Comparison of ENCODE assay signal across 16 mouse cellular contexts in genomic region chr16:32640096-32640495, GRCm38 (mm10). TPM values are rescaled to one million over a fixed set of nuclear protein-coding genes. Genes with fewer than 3 reads are reported as not detected.
DNase-seq lines count a peak whose midpoint lies in the region; ATAC-seq lines count a peak whose summit lies in the region.
"Had no signal": no experiment of that assay in that cellular context is flagged by ENCODE, and none has a peak within 500 bp of the region (broad histone marks: within the 10 kb centered on the region; RNA-seq: fewer than 3 reads in every experiment).

No protein-coding gene starts in this region.

- H3K27ac ChIP-seq in embryonic facial prominence, embryonic 14.5 days (replicated peaks; ENCODE audit: low read depth, low read length) = no peak overlapping the region
- no peak overlapping the region for H3K27ac ChIP-seq in embryonic facial prominence, embryonic 10.5 days (replicated peaks)
- no peak overlapping the region for H3K27ac ChIP-seq in midbrain, embryonic 13.5 days
- H3K27ac ChIP-seq: hindbrain, embryonic 15.5 days; lung, embryonic 15.5 days; midbrain, embryonic 12.5 days had no signal

- no peak overlapping the region for H3K4me2 ChIP-seq in embryonic facial prominence, embryonic 14.5 days (ENCODE audit: low read depth, low read length)
- no peak overlapping the region for H3K4me2 ChIP-seq in midbrain, embryonic 13.5 days (replicated peaks)
- H3K4me2 ChIP-seq: hindbrain, embryonic 15.5 days; limb, embryonic 13.5 days; lung, embryonic 15.5 days; midbrain, embryonic 12.5 days had no signal

- no peak for ATAC-seq in embryonic facial prominence, embryonic 14.5 days (ENCODE audit: low read depth)
- ATAC-seq in midbrain, embryonic 13.5 days = no peak
- ATAC-seq: CD4-positive, CD25-positive, alpha-beta regulatory T cell, adult 4 months had no signal

- no peak overlapping the region for H3K9ac ChIP-seq in embryonic facial prominence, embryonic 14.5 days (ENCODE audit: low read depth, low read length)
- no peak overlapping the region for H3K9ac ChIP-seq in midbrain, embryonic 13.5 days (replicated peaks)
- H3K9ac ChIP-seq: hindbrain, embryonic 15.5 days; limb, embryonic 13.5 days; lung, embryonic 15.5 days; midbrain, embryonic 12.5 days had no signal

- H3K27me3 ChIP-seq in embryonic facial prominence, embryonic 14.5 days (replicated peaks; ENCODE audit: control insufficient read depth, insufficient read depth, low read length) = no peaks in the 10 kb centered on the region
- no peaks in the 10 kb centered on the region for H3K27me3 ChIP-seq in embryonic facial prominence, embryonic 10.5 days (replicated peaks; ENCODE audit: low read depth, poor library complexity, severe bottlenecking)
- H3K27me3 ChIP-seq in midbrain, embryonic 13.5 days = no peaks in the 10 kb centered on the region
- H3K27me3 ChIP-seq: hindbrain, embryonic 15.5 days; limb, embryonic 13.5 days; lung, embryonic 15.5 days had no signal

- no peaks in the 10 kb centered on the region for H3K36me3 ChIP-seq in embryonic facial prominence, embryonic 14.5 days (ENCODE audit: control insufficient read depth, insufficient read depth, low read length)
- H3K36me3 ChIP-seq in embryonic facial prominence, embryonic 10.5 days (replicated peaks) = no peaks in the 10 kb centered on the region
- no peaks in the 10 kb centered on the region for H3K36me3 ChIP-seq in midbrain, embryonic 13.5 days
- H3K36me3 ChIP-seq: hindbrain, embryonic 15.5 days; limb, embryonic 13.5 days; lung, embryonic 15.5 days; midbrain, embryonic 12.5 days had no signal

- H3K4me3 ChIP-seq in embryonic facial prominence, embryonic 14.5 days (ENCODE audit: low read depth, low read length) = no peak overlapping the region
- H3K4me3 ChIP-seq in embryonic facial prominence, embryonic 10.5 days = no peak overlapping the region
- H3K4me3 ChIP-seq in midbrain, embryonic 13.5 days (replicated peaks) = no peak overlapping the region
- H3K4me3 ChIP-seq: hindbrain, embryonic 15.5 days; limb, embryonic 13.5 days; lung, embryonic 15.5 days; midbrain, embryonic 12.5 days had no signal

- H3K4me1 ChIP-seq in embryonic facial prominence, embryonic 14.5 days (ENCODE audit: control insufficient read depth, insufficient read depth, low read length) = peaks cover 4% of the 10 kb centered on the region
- peaks cover 15% of the 10 kb centered on the region for H3K4me1 ChIP-seq in embryonic facial prominence, embryonic 10.5 days
- peaks cover 20% of the 10 kb centered on the region for H3K4me1 ChIP-seq in midbrain, embryonic 13.5 days (replicated peaks)

- DNase-seq in embryonic facial prominence, embryonic 14.5 days (ENCODE audit: low spot score) = peak; percentile 76
- no peak for DNase-seq in embryonic facial prominence, embryonic 10.5 days (ENCODE audit: low spot score)
- DNase-seq in kidney, adult 8-10 months = peak; percentile 40 to 47
- no peak for DNase-seq in kidney, adult 18-20 months
- DNase-seq in Muller cell, postnatal 12 days (ENCODE audit: inconsistent ontology term) = peak; percentile 94
- peak; percentile 82 for DNase-seq in kidney, postnatal 10 days
- no peak for DNase-seq in retina, postnatal 1 day
- DNase-seq: cerebellum, adult 8-10 months; heart, adult 18-20 months; thymus, adult 18-20 months had no signal

- WGBS in embryonic facial prominence, embryonic 14.5 days = 41% methylated on average over 5 of the region's 5 CpGs
- WGBS in embryonic facial prominence, embryonic 10.5 days = 93% methylated on average over 5 of the region's 5 CpGs
- 82% methylated on average over 5 of the region's 5 CpGs for WGBS in midbrain, embryonic 13.5 days

- H3K9me3 ChIP-seq in embryonic facial prominence, embryonic 14.5 days (ENCODE audit: control insufficient read depth, low read length) = no peaks in the 10 kb centered on the region
- H3K9me3 ChIP-seq in embryonic facial prominence, embryonic 10.5 days = no peaks in the 10 kb centered on the region
- H3K9me3 ChIP-seq in midbrain, embryonic 13.5 days = no peaks in the 10 kb centered on the region
- H3K9me3 ChIP-seq: hindbrain, embryonic 15.5 days; limb, embryonic 13.5 days; lung, embryonic 15.5 days; midbrain, embryonic 12.5 days had no signal

RNA-seq across cellular contexts. Expression of gene Tnk2, which starts 3.6 kb away (rescaled TPM):
- polyA plus RNA-seq in embryonic facial prominence, embryonic 14.5 days (2014; fragmentation: Nextera tagmentation; extraction: Ambion mirVana) = 14.6 and 14.8 TPM in 2 replicates
- polyA plus RNA-seq in embryonic facial prominence, embryonic 10.5 days (2016; fragmentation: Nextera tagmentation; extraction: Ambion mirVana) = 8.6 and 8.7 TPM in 2 replicates
- polyA plus RNA-seq in midbrain, embryonic 13.5 days (2015; fragmentation: Nextera tagmentation; extraction: Ambion mirVana) = 15.6 and 17.7 TPM in 2 replicates

RNA-seq across cellular contexts. Expression of gene Tfrc, which starts 31.4 kb away (rescaled TPM):
- polyA plus RNA-seq in embryonic facial prominence, embryonic 14.5 days (2014; fragmentation: Nextera tagmentation; extraction: Ambion mirVana) = 40.2 and 40.4 TPM in 2 replicates
- 50.0 and 61.5 TPM in 2 replicates for polyA plus RNA-seq in embryonic facial prominence, embryonic 10.5 days (2016; fragmentation: Nextera tagmentation; extraction: Ambion mirVana)
- polyA plus RNA-seq in midbrain, embryonic 13.5 days (2015; fragmentation: Nextera tagmentation; extraction: Ambion mirVana) = 35.8 and 45.9 TPM in 2 replicates

Comparison
In these comparisons a context has a peak if more than half of its experiments do, and no peak if none do; other contexts are left out.
1. DNase-seq: peak in embryonic facial prominence, embryonic 14.5 days (single experiment), kidney, adult 8-10 months (2 of 2), Muller cell, postnatal 12 days (single experiment) and kidney, postnatal 10 days (single experiment); none in embryonic facial prominence, embryonic 10.5 days (single experiment), kidney, adult 18-20 months (single experiment) and retina, postnatal 1 day (single experiment).